Comparison of ENCODE assay signal across 14 mouse cellular contexts in the genomic region with DNA sequence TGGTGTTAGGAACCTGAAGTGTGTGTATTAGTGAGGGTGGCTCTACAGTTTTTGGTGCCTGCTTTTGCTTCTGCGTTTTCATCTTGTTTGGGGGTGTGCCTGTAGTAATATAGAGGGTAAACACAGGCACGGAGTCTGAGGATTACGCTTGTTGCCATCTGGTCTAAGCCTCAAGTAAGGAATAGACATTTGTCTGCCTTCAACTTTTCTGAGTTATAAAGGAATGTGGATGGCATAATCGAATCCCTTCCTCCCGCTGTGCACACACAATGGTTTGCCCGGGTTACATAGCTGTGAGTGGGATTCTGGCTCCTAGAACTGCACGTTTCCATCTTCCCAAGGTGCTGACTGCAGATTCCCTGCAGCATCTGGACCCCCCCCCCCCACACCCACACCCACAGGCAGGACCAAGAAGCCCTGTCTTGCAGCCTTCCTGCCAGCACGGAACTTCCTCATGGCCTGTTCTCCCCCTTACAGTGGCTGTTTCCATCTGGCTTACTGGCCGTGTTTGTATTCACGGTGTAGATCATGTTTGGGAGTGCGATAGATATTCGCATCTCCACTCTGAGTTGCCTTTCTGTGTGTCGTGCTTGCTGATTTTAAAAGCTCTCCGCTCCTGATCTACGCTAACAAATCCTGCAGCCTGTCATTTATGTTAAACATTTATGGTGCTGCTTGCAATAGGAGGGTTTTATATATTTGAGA.
DNase-seq lines count a peak whose midpoint lies in the region; ATAC-seq and TF ChIP-seq lines count a peak whose summit lies in the region.
"Had no signal": no experiment of that assay in that cellular context is flagged by ENCODE, and none has a peak within 500 bp of the region (broad histone marks: within the 10 kb centered on the region; RNA-seq: fewer than 3 reads in every experiment).

No protein-coding gene starts in this region.

- no peak for TF ChIP-seq CTCF in midbrain, postnatal 0 days (IDR thresholded peaks at IDR 0.05)

- no peak for DNase-seq in forebrain, embryonic 10.5 days (ENCODE audit: extremely low spot score, low spot score)
- DNase-seq in midbrain, embryonic 11.5 days (ENCODE audit: low spot score, missing footprints): no peak
- no peak for DNase-seq in midbrain, embryonic 10.5 days (ENCODE audit: low spot score)
- DNase-seq in hindbrain, embryonic 14.5 days (ENCODE audit: low spot score): no peak
- DNase-seq in midbrain, postnatal 0 days (ENCODE audit: low spot score): no peak
- DNase-seq in lung, adult 18-20 months: no peak
- DNase-seq: adrenal gland, postnatal 10 days; cerebellum, adult 2 months; liver, embryonic 13.5 days had no signal

- no peaks in the 10 kb centered on the region for H3K27me3 ChIP-seq in forebrain, embryonic 10.5 days (ENCODE audit: poor library complexity, severe bottlenecking)
- no peaks in the 10 kb centered on the region for H3K27me3 ChIP-seq in forebrain, embryonic 12.5 days
- no peaks in the 10 kb centered on the region for H3K27me3 ChIP-seq in midbrain, embryonic 11.5 days (ENCODE audit: control insufficient read depth, insufficient read depth, low read length)
- no peaks in the 10 kb centered on the region for H3K27me3 ChIP-seq in midbrain, embryonic 10.5 days (ENCODE audit: low read depth, poor library complexity, severe bottlenecking)
- no peaks in the 10 kb centered on the region for H3K27me3 ChIP-seq in hindbrain, embryonic 14.5 days (ENCODE audit: control insufficient read depth, insufficient read depth, low read length)
- H3K27me3 ChIP-seq in midbrain, postnatal 0 days (ENCODE audit: insufficient read depth, low read length): no peaks in the 10 kb centered on the region
- H3K27me3 ChIP-seq: kidney, embryonic 15.5 days; liver, embryonic 13.5 days had no signal

- no peaks in the 10 kb centered on the region for H3K9me3 ChIP-seq in forebrain, embryonic 10.5 days
- no peaks in the 10 kb centered on the region for H3K9me3 ChIP-seq in forebrain, embryonic 12.5 days
- H3K9me3 ChIP-seq in midbrain, embryonic 11.5 days (ENCODE audit: control insufficient read depth, low read length): no peaks in the 10 kb centered on the region
- H3K9me3 ChIP-seq in midbrain, embryonic 10.5 days (replicated peaks): no peaks in the 10 kb centered on the region
- no peaks in the 10 kb centered on the region for H3K9me3 ChIP-seq in hindbrain, embryonic 14.5 days (ENCODE audit: control insufficient read depth, low read length)
- no peaks in the 10 kb centered on the region for H3K9me3 ChIP-seq in midbrain, postnatal 0 days (ENCODE audit: low read length)
- H3K9me3 ChIP-seq: kidney, embryonic 15.5 days; liver, embryonic 13.5 days had no signal

- ATAC-seq in forebrain, embryonic 12.5 days (ENCODE audit: low FRiP score): no peak
- 0 out of 2 replicates have a peak, but pooled peaks have one; percentile 14 for ATAC-seq in midbrain, embryonic 11.5 days (ENCODE audit: low FRiP score)
- ATAC-seq in hindbrain, embryonic 14.5 days (ENCODE audit: low FRiP score): peak; percentile 35; the same call in 1 of the 2 replicates
- ATAC-seq in midbrain, postnatal 0 days (ENCODE audit: low FRiP score): no peak
- ATAC-seq in megakaryocyte, adult 5-6 weeks (ENCODE audit: poor library complexity, severe bottlenecking): no peak
- ATAC-seq: lung, postnatal 0 days had no signal

- 75% methylated on average over 15 of the region's 15 CpGs for WGBS in forebrain, embryonic 10.5 days
- 63% methylated on average over 15 of the region's 15 CpGs for WGBS in forebrain, embryonic 12.5 days
- 68% methylated on average over 15 of the region's 15 CpGs for WGBS in midbrain, embryonic 11.5 days
- WGBS in midbrain, embryonic 10.5 days: 75% methylated on average over 15 of the region's 15 CpGs
- 47% methylated on average over 15 of the region's 15 CpGs for WGBS in hindbrain, embryonic 14.5 days
- WGBS in midbrain, postnatal 0 days: 35% methylated on average over 15 of the region's 15 CpGs

- no peak overlapping the region for H3K9ac ChIP-seq in forebrain, embryonic 12.5 days
- H3K9ac ChIP-seq in midbrain, embryonic 11.5 days (ENCODE audit: low read length): no peak overlapping the region
- H3K9ac ChIP-seq in hindbrain, embryonic 14.5 days: peak overlapping the region; percentile 6; the same call in 1 of the 2 replicates
- H3K9ac ChIP-seq in midbrain, postnatal 0 days (replicated peaks; ENCODE audit: low read length, poor library complexity, severe bottlenecking): 0 out of 2 replicates have a peak overlapping the region, but pooled peaks have one; percentile 13
- H3K9ac ChIP-seq: kidney, embryonic 15.5 days; liver, embryonic 13.5 days had no signal

- 0 out of 2 replicates have a peak overlapping the region, but pooled peaks have one; percentile 60 for H3K27ac ChIP-seq in forebrain, embryonic 10.5 days
- H3K27ac ChIP-seq in forebrain, embryonic 12.5 days: no peak overlapping the region
- H3K27ac ChIP-seq in midbrain, embryonic 11.5 days (ENCODE audit: low read depth, low read length): no peak overlapping the region
- H3K27ac ChIP-seq in midbrain, embryonic 10.5 days (replicated peaks): no peak overlapping the region
- 0 out of 2 replicates have a peak overlapping the region, but pooled peaks have one; percentile 12 for H3K27ac ChIP-seq in hindbrain, embryonic 14.5 days
- H3K27ac ChIP-seq in midbrain, postnatal 0 days (ENCODE audit: low read depth, low read length): no peak overlapping the region
- H3K27ac ChIP-seq: kidney, embryonic 15.5 days; left cerebral cortex, adult 2 months; liver, embryonic 13.5 days had no signal

- no peaks in the 10 kb centered on the region for H3K36me3 ChIP-seq in forebrain, embryonic 10.5 days (replicated peaks)
- no peaks in the 10 kb centered on the region for H3K36me3 ChIP-seq in forebrain, embryonic 12.5 days (replicated peaks)
- no peaks in the 10 kb centered on the region for H3K36me3 ChIP-seq in midbrain, embryonic 11.5 days (ENCODE audit: control insufficient read depth, insufficient read depth, low read length)
- H3K36me3 ChIP-seq in midbrain, embryonic 10.5 days: no peaks in the 10 kb centered on the region
- no peaks in the 10 kb centered on the region for H3K36me3 ChIP-seq in hindbrain, embryonic 14.5 days (replicated peaks; ENCODE audit: control insufficient read depth, insufficient read depth)
- no peaks in the 10 kb centered on the region for H3K36me3 ChIP-seq in midbrain, postnatal 0 days (ENCODE audit: insufficient read depth, low read length)
- H3K36me3 ChIP-seq: kidney, embryonic 15.5 days; liver, embryonic 13.5 days had no signal

- no peak overlapping the region for H3K4me3 ChIP-seq in forebrain, embryonic 10.5 days
- H3K4me3 ChIP-seq in forebrain, embryonic 12.5 days (replicated peaks): no peak overlapping the region
- H3K4me3 ChIP-seq in midbrain, embryonic 11.5 days (ENCODE audit: low read depth, low read length): no peak overlapping the region
- no peak overlapping the region for H3K4me3 ChIP-seq in midbrain, embryonic 10.5 days
- H3K4me3 ChIP-seq in hindbrain, embryonic 14.5 days (replicated peaks; ENCODE audit: low read length): no peak overlapping the region
- H3K4me3 ChIP-seq in midbrain, postnatal 0 days (ENCODE audit: low read depth, low read length): no peak overlapping the region
- H3K4me3 ChIP-seq: kidney, embryonic 15.5 days; left cerebral cortex, adult 2 months; liver, embryonic 13.5 days had no signal

- H3K4me1 ChIP-seq in forebrain, embryonic 10.5 days: peaks cover 18% of the 10 kb centered on the region
- peaks cover 17% of the 10 kb centered on the region for H3K4me1 ChIP-seq in forebrain, embryonic 12.5 days
- H3K4me1 ChIP-seq in midbrain, embryonic 11.5 days (ENCODE audit: control insufficient read depth, insufficient read depth, low read length): peaks cover 2% of the 10 kb centered on the region
- H3K4me1 ChIP-seq in midbrain, embryonic 10.5 days: peaks cover 20% of the 10 kb centered on the region
- peaks cover 15% of the 10 kb centered on the region for H3K4me1 ChIP-seq in hindbrain, embryonic 14.5 days (replicated peaks; ENCODE audit: control insufficient read depth, insufficient read depth, low read length)
- H3K4me1 ChIP-seq in midbrain, postnatal 0 days (ENCODE audit: insufficient read depth, low read length): peaks cover 10% of the 10 kb centered on the region; the same call in 1 of the 2 replicates
- H3K4me1 ChIP-seq: liver, embryonic 13.5 days had no signal

- H3K4me2 ChIP-seq in forebrain, embryonic 12.5 days: no peak overlapping the region
- no peak overlapping the region for H3K4me2 ChIP-seq in midbrain, embryonic 11.5 days
- H3K4me2 ChIP-seq in hindbrain, embryonic 14.5 days (replicated peaks): no peak overlapping the region
- peak overlapping the region; percentile 4; the same call in 1 of the 2 replicates for H3K4me2 ChIP-seq in midbrain, postnatal 0 days (ENCODE audit: low read depth, low read length, poor library complexity, severe bottlenecking)
- H3K4me2 ChIP-seq: kidney, embryonic 15.5 days; liver, embryonic 13.5 days had no signal

Comparison
In these comparisons a context has a peak if more than half of its experiments do, and no peak if none do; other contexts are left out.
1. H3K27ac ChIP-seq: peak in forebrain, embryonic 10.5 days (single experiment) and hindbrain, embryonic 14.5 days (single experiment); none in forebrain, embryonic 12.5 days (single experiment), midbrain, embryonic 11.5 days (single experiment), midbrain, embryonic 10.5 days (single experiment) and midbrain, postnatal 0 days (single experiment).
2. ATAC-seq: peak in midbrain, embryonic 11.5 days (single experiment) and hindbrain, embryonic 14.5 days (single experiment); none in forebrain, embryonic 12.5 days (single experiment), midbrain, postnatal 0 days (single experiment) and megakaryocyte, adult 5-6 weeks (single experiment).
3. H3K9ac ChIP-seq: peak in hindbrain, embryonic 14.5 days (single experiment) and midbrain, postnatal 0 days (single experiment); none in forebrain, embryonic 12.5 days (single experiment) and midbrain, embryonic 11.5 days (single experiment).